Mouse (Mus musculus) kidney, postnatal 14 days (tissue): ENCODE data around the gene Nck1.

ENCODE experiments used
- DNase-seq: peaks from one replicate; pipeline ENCODE4 v3.0.0; 2022; ENCODE audit warnings: mixed read lengths

Nck1 gene

DNA sequence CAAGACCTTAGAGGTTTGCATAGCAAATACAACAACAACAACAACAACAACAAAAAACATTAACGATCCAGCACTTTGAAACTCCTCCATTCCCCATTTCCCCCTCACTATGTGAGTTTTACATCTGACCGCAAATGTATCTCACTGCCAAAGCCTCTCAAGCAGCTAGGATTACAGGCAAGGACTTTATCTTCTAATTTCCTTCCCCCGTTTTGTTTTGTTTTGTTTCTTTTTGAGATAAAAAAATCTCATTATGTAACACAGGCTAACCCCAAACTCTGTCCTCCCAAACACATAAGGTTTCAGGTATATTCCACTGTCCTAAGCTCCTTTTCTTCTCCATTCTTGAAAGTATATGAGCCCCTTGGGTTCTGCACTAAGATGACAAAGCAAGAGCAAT, 11.2 kb downstream of the Nck1 start:
- no peak for DNase-seq

DNA sequence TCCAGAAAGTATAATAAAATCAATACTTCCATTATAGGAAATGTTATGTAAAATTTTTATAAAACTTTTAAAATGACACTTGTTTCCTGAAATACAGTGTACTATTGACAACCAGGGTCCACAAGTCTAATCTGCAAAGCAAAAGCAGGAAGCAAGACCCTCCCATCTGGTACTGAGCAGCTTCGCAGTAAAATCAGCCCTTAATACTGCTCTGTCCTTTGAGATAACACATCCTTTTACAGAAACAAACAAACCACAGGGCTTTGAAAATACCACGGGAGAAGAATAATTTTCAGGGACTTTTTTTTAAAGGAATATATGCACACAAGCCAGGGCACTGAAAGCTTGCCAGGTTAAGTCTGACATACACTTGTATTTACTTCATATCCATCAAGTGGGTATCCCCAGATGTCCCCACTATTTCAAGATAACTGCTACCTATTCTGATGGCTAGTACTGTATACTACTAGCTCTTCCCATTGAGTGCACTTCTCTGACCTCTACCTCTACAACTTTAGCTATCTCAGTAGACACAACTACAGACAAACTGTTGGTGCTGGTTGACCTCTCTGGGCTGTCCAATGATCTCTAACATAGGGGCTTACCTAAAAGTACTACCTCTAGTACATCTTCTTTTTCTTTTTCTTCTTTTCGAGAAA, 13.0 kb downstream of the Nck1 start:
- DNase-seq, result no peak

- no peak for DNase-seq
Measured at GRCm38 (mm10) chr9:100531296-100531695, 14.6 kb downstream of the Nck1 start.

DNA sequence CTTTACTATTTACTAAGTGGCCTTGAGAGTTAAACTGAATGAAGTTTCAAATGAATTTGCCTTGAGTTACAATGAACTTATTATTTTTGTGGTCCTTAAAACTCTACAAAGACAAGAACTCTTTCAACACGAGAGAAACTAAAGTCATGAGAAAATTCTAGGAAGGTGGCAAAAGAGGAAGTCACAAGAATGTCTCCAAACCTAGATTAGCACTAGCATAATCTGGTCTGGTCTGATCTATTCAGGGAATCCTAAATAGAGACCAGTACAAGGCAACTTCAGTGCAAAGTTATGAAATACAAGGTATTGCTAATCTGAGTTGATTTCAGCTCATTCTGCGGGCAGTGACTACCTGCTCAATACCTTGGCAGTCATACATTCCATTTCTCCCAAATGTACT, 20.7 kb downstream of the Nck1 start:
- DNase-seq, result no peak

DNA sequence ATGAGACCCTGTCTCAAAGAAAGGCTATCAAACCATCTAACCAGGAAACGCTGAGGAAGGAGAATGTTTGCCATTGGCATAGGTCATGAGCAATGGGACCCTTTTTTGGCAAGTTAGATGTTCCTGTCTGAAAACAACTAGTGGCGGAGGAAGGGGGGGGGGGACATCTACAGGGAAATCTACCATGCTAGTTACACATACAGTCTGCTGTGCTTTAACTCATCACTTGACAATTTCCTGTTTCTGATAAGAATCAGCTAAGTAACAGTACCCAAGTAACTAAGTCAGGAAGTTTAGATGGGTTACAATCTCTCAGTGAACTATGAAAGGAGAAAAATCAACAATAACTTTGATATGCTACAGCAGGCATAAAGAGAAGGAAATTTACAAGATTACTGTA, 23.9 kb downstream of the Nck1 start:
- DNase-seq, result no peak

- DNase-seq, result peak; percentile 76
Measured at GRCm38 (mm10) chr9:100520586-100520985, 25.3 kb downstream of the Nck1 start.

DNA sequence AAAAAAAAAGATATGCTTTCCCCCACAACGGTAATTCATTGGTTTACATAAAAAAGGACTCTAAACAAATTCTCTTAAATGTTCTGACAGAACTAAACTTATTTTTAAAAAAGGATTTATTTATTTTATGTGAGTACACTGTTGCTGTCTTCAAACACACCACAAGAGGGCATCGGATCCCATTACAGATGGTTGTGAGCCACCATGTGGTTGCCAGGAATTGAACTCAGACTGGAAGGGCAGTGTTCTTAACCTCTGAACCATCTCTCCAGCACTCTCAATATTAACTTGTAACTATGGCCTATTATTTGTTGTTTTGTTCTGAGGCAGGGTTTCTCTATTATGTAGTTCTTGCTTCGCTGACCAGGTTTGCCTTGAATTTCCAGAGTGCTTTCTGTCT, 25.9 kb downstream of the Nck1 start:
- no peak for DNase-seq

DNA sequence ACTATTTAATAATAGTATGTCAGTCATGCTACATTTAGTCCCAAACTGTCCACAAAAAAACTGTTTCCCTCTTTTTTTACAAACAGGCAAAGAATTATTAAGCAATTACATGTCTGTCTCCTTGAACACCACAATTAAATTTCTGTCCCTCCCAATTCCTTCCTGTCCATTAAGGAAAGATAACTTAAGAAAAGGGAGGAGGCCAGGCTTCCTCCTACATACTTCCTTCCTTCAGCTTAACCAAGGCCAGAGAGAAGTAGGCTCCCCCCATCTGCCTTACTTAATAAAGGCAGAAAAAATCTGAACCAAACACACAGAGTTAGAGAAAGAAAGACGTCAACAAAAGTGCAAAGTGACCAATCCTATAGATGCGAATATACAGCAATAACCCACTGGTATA, 38.4 kb downstream of the Nck1 start:
- peak; percentile 21 for DNase-seq

DNA sequence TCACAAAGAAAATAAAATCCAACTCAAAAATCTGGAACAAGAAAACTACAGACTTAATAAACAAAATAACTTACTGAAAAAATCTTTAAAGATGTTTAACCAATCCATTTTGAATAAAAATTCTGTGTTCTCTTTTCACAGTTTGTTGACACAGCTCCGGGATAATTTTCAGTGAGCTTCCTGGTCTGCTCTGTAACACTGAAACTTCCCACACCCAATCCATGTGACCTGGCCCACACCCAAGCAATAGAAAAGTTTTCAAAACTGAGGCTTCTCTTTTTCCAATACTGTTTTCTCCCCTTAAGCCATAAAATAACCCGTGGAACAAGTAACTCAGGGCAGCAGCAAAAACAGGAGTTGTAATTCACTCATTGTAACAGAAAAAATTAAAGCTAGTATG, 39.3 kb downstream of the Nck1 start:
- DNase-seq, result peak; percentile 56

DNA sequence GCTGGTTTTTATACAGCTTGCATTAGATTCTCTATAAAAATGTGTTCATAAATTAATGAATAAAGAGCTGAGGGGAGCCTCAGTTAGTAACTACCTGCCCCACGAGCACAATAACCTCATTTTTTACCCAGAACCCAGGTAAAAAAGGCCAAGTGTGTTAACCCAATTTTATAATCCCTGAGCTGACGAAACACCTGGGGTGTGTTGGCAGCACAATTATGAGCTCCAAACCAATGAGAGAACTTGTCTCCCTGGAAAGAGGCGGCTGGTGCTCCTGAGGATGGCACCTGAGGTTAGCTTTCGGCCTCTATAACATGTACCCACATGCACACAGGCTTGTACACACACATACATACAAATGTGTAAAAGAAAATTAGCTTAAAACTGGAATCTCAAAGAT, 40.4 kb downstream of the Nck1 start:
- no peak for DNase-seq

DNA sequence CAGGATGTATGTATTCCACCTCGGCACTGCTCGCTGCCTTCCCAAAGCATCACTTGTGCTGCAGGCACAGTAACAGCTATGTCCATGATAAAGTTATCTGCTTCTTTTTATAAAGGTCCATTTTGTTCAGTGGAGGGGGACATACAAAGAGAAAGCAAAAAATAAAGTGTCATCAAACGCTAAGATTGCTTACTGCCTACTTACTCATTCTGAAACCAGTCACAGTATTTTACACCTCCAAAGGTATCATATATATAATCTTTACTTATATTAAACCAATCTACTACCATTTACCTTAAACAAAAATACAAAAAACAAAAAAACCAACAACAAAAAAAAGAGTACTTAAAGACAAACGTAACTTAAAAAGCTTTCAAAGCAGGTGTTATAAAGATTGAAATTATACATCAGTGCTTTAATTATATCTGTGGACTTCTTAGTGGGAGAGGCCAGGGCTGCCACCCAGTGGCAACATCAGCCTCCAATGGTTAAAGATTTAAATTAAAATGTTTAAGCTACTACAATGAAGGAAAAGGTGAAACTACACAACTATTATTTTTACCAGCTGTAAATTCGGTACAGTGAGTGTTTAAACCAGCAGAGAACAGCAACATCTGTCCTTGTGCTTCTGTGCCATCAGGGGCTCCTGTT, 52.2 kb downstream of the Nck1 start:
- no peak for DNase-seq

DNA sequence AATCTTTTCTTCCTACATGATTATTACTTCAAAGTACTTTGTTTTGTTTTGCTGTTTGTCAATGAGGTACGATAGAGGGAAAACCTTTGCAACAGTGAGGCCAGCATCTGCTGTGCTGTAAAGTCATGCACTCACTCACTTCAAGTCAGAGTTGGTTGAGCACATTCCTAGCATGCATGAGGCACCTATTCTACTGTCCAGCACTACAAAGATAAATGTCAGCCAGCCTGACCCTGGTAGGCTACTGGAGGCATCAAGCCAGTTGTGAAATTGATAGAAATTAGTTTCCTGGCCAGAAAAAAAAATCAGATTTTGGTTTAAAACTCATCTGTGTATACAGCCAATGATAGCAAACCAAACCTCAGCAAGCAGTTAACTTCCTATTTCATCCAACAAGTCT, 54.5 kb downstream of the Nck1 start:
- DNase-seq, result no peak

DNA sequence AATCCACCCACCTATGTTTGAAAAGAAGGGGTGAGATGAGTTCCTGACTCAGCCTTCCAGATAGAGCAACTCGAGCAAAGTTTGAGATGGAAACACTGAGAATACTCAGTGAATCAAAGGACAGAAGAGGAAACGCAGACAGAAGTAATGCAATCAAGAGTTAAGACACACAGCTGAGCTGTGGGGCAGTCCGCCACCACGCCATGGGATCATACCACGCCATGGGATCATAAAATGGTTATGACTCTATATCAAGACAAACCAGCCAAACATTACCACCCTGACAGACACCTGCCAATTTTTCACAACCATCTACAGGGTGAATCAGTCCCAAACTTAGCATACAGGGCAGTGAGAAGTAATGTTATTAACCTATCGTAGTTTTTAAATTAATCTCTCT, 57.0 kb downstream of the Nck1 start:
- no peak for DNase-seq

GRCm38 (mm10) chr9:100488056-100488713, 57.7 kb downstream of the Nck1 start:
- DNase-seq, result no peak

GRCm38 (mm10) chr9:100486431-100486830, 59.5 kb downstream of the Nck1 start, which contains the start of gene Il20rb:
TSS of gene Il20rb (minus strand) at chr9:100486788.
- no peak for DNase-seq

DNA sequence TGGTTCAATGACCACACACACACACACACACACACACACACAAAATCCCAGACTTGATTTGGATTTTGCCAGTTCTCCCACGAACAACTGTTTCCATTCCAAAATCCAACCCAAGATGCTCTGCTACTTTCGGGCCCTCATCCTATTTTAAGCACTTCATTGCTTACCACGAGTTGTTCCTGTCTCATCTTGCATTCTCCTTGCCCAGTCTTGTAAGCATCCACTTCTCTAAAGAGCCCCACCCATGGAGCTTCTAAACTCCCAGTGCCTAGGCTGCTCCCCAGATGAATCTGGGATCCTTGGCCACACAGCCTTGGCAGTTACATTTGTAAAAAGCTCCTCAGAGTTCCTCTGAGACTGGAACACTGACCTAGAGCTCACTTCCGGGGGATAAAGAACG, 62.6 kb downstream of the Nck1 start:
- DNase-seq, result no peak

GRCm38 (mm10) chr9:100481626-100482025, 64.3 kb downstream of the Nck1 start:
- DNase-seq, result no peak

DNA sequence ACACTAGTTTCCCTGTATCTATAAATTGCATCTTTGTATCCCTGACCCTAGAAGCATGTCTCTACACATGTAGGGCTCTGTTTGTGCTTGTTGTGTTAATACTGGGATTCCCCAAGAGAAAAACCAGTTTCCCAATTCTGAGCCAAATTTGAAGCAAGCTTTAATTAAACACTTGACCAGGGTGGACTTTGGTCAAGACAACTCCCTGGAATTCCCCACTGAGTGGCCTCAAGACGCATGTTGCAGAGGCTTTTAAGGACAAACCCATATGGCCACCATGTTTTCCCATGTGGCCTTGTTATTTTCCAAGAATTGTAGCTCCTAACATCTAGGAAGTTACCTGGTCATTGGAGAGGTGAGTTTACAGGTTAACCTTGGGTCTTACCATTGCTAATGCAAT, 71.9 kb downstream of the Nck1 start:
- no peak for DNase-seq

- no peak for DNase-seq
Measured at GRCm38 (mm10) chr9:100473361-100473760, 72.6 kb downstream of the Nck1 start.

DNA sequence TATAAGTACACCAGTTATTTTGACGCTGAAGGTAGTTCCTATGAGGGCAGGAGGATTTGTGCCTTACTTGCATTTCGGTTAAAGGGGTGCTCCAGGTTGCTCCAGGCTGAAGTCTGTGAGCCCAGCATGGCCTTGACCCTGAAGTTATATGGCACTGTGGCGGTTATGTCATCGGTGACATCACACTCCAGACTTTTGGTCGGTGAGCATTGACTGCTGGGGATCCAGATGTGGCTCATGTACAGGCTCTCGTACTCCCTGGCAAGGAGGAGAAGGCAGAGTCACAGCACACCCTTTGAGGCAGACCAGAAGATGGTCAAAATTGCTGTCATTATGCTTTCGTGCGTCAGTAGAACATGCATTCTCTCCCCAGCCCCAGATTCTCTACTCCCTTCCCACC, 73.0 kb downstream of the Nck1 start:
- DNase-seq, result no peak

- DNase-seq, result no peak
Measured at GRCm38 (mm10) chr9:100471605-100471953, 74.4 kb downstream of the Nck1 start.

DNA sequence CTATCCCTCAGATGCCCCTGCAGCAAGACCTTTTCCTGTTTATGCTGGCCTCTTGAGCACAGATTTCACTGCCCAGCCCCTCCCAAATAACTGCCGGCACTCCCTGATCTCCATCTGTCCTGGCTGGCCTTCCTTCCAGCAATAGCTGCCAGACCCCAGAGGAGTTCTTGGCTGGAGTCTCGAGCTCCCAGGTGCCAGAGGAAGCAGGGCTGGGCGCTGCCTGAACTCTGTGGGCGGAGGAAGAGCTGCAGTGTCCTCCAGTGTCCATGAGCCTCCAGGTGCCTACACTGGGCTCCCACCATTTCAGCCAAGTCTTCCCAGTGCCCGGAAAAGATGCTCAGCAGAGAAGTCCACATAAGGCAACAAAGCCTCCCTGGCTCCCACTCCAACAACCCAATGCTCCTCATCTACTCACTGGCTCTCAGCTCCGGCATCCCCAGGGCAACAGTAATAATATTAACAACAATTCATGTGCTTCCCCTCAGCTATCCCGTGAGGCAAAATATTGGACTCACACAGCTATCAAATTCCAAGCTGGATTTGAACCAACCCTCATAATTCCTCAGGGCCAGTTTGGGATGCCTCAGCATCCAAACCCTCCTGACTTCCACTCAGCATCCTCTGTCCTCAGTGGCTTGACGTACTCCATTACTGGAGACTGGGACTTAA, 74.9 kb downstream of the Nck1 start:
- peak; percentile 71 for DNase-seq

DNA sequence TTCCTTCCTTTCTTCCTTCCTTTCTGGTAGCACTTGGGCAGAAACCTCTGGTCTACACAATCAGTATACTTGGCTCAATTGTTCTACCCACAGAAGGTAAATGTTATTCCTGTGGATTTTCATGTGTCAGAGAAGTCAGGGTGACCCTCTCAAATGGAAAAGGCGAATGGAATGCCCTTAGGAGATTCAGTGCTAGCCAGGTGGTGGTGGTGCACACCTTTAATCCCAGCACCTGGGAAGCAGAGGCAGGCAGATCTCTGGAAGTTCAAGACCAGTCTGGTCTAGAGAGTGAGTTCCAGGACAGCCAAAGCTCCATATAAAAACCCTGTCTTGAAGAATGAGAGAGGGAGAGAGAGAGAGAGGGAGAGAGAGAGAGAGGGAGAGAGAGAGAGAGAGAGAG, 75.7 kb downstream of the Nck1 start:
- no peak for DNase-seq

DNA sequence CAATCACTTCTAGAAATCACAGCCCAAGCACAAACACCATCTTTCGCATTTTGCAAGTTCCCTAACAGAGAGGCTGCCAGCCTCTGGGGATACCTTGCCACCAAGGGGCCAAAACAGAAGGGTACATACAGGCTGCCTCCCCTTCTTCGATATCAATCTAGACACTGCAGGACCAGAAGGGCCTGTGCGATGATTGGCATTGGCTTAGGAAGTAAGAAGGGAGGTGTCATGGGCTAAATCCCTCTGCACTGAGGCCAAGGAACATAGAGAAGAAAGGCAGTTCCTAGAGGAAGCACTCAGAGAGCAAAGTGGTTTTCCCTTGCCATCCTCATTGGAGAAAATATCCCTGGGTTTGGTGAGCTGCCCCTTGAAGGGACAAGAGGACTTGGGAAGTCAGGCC, 76.3 kb downstream of the Nck1 start:
- DNase-seq, result no peak
